Mouse (Mus musculus) midbrain, postnatal 0 days (tissue): ENCODE data around the gene Hbq1b. TPM values are rescaled to one million over a fixed set of nuclear protein-coding genes. Genes with fewer than 3 reads are reported as not detected.
"Not testable (repeated sequence)": the region's sequence is repeated elsewhere in the genome, so short reads cannot be mapped to it uniquely, and the experiment has no call there.

Experiments used
- ATAC-seq: fragments of 200-750 bp; cut with Nextera tagmentation; 2 replicates; pipeline ENCODE4 v1.8.0; 2017; ENCODE audit warnings: moderate number of reproducible peaks, mild to moderate bottlenecking, moderate TSS enrichment, moderate library complexity; ENCODE audit not compliant: low FRiP score
- DNase-seq: peaks from one replicate; pipeline ENCODE4 v3.0.0-alpha.2; 2015; ENCODE audit warnings: low spot score
- H3K27ac ChIP-seq: fragments of 300-500 bp; sonication (generic); 2 replicates; pipeline ENCODE4 v1.5.1; 2014; ENCODE audit warnings: low read depth, mild to moderate bottlenecking, low read length, mixed read lengths
- H3K27me3 ChIP-seq: fragments of 300-500 bp; sonication (generic); 2 replicates; pipeline ENCODE4 v1.6.1; 2014; ENCODE audit warnings: low read length, control low read depth, mixed read lengths; ENCODE audit not compliant: insufficient read depth
- H3K36me3 ChIP-seq: fragments of 300-500 bp; sonication (generic); 2 replicates; pipeline ENCODE4 v1.6.1; 2014; ENCODE audit warnings: low read length, control low read depth, mixed read lengths; ENCODE audit not compliant: insufficient read depth
- H3K4me1 ChIP-seq: fragments of 300-500 bp; sonication (generic); 2 replicates; pipeline ENCODE4 v1.6.1; 2014; ENCODE audit warnings: mild to moderate bottlenecking, control low read depth, antibody characterized with exemption, low read length, mixed read lengths; ENCODE audit not compliant: insufficient read depth
- H3K4me2 ChIP-seq: fragments of 300-500 bp; sonication (generic); 2 replicates; pipeline ENCODE4 v1.6.1; 2014; ENCODE audit warnings: low read depth, mild to moderate bottlenecking, low read length, mixed read lengths; ENCODE audit not compliant: poor library complexity, severe bottlenecking
- H3K4me3 ChIP-seq: fragments of 300-500 bp; sonication (generic); 2 replicates; pipeline ENCODE4 v1.5.1; 2014; ENCODE audit warnings: low read depth, mild to moderate bottlenecking, low read length, moderate library complexity
- H3K9ac ChIP-seq: fragments of 300-500 bp; sonication (generic); replicated peaks from 2 replicates; pipeline ENCODE4 v1.6.1; 2014; ENCODE audit warnings: mild to moderate bottlenecking, low read length, moderate library complexity, mixed read lengths; ENCODE audit not compliant: poor library complexity, severe bottlenecking
- H3K9me3 ChIP-seq: fragments of 300-500 bp; sonication (generic); 2 replicates; pipeline ENCODE4 v1.6.1; 2016; ENCODE audit warnings: low read length, control low read depth
- CTCF ChIP-seq: IDR thresholded peaks from 2 replicates; pipeline ENCODE4 v1.5.1; 2016; ENCODE audit warnings: antibody characterized with exemption, mild to moderate bottlenecking
- WGBS: fragments of 180-500 bp; shearing (Covaris S2); extraction: QIAGEN DNeasy Blood & Tissue Kit; methylation state at CpG from one replicate; pipeline ENCODE4 v1.1.7; 2014; 5-methylcytosine and 5-hydroxymethylcytosine counted together
- polyA plus RNA-seq: library from polyadenylated mRNA; unstranded; fragments of >200 nt; fragmentation: Nextera tagmentation; extraction: Ambion mirVana; gene quantifications from 2 replicates; pipeline ENCODE4 v1.2.1, GENCODE M21; 2015
- total RNA-seq: library from RNA; depleted of rRNA; stranded (reverse); fragments of >200 nt; gene quantifications from 2 replicates; pipeline ENCODE4 v1.2.3, GENCODE M21; 2014

The Hbq1b gene
- total and polyA plus RNA-seq, 2 experiments from 2014 or later: 1.9 to 5.9 TPM

GRCm38 (mm10) chr11:32297866-32298531, 11.2 kb downstream of the Hbq1b start:
- no peaks in the 10 kb centered on the region for H3K27me3 ChIP-seq
- TF ChIP-seq CTCF: no peak
- no peaks in the 10 kb centered on the region for H3K9me3 ChIP-seq
- H3K36me3 ChIP-seq: no peaks in the 10 kb centered on the region
- H3K4me3 ChIP-seq: no peak overlapping the region
- no peak overlapping the region for H3K4me2 ChIP-seq
- no peak overlapping the region for H3K9ac ChIP-seq
- H3K27ac ChIP-seq: no peak overlapping the region
- DNase-seq: no peak
- ATAC-seq: no peak
- WGBS: 91% methylated on average over 1 of the region's 1 CpGs
- H3K4me1 ChIP-seq: no peaks in the 10 kb centered on the region

- no peak for ATAC-seq
- Histone ChIP-seq H3K9me3 (no peaks in the 10 kb centered on the region), H3K36me3 (no peaks in the 10 kb centered on the region), H3K9ac (no peak overlapping the region), H3K27ac (no peak overlapping the region), H3K4me3 (no peak overlapping the region), H3K4me1 (no peaks in the 10 kb centered on the region), H3K4me2 (no peak overlapping the region), H3K27me3 (no peaks in the 10 kb centered on the region)
- DNase-seq: no peak
- TF ChIP-seq CTCF: no peak
- WGBS: 97% methylated on average over 2 of the region's 2 CpGs
Observed at GRCm38 (mm10) chr11:32298532-32298918, 11.8 kb downstream of the Hbq1b start.

- not testable (repeated sequence) for H3K27ac ChIP-seq, H3K27me3 ChIP-seq, H3K36me3 ChIP-seq, H3K9me3 ChIP-seq, H3K4me1 ChIP-seq, H3K9ac ChIP-seq
- peak; percentile 61; the same call in 1 of the 2 replicates for ATAC-seq
- Histone ChIP-seq H3K4me3 (peak within 1 kb of the TSS; percentile 22), H3K4me2 (peak within 1 kb of the TSS; percentile 42; the same call in 1 of the 2 replicates)
- TF ChIP-seq CTCF: peak; percentile 90
- 11% methylated on average over 16 of the region's 16 CpGs for WGBS
- peak; percentile 46 for DNase-seq
Observed at GRCm38 (mm10) chr11:32299865-32300264, 13.1 kb downstream of the Hbq1b start, which contains the start of gene Hbq1a. Gene Hbq1a, plus strand, starts transcription at chr11:32300069.

DNA sequence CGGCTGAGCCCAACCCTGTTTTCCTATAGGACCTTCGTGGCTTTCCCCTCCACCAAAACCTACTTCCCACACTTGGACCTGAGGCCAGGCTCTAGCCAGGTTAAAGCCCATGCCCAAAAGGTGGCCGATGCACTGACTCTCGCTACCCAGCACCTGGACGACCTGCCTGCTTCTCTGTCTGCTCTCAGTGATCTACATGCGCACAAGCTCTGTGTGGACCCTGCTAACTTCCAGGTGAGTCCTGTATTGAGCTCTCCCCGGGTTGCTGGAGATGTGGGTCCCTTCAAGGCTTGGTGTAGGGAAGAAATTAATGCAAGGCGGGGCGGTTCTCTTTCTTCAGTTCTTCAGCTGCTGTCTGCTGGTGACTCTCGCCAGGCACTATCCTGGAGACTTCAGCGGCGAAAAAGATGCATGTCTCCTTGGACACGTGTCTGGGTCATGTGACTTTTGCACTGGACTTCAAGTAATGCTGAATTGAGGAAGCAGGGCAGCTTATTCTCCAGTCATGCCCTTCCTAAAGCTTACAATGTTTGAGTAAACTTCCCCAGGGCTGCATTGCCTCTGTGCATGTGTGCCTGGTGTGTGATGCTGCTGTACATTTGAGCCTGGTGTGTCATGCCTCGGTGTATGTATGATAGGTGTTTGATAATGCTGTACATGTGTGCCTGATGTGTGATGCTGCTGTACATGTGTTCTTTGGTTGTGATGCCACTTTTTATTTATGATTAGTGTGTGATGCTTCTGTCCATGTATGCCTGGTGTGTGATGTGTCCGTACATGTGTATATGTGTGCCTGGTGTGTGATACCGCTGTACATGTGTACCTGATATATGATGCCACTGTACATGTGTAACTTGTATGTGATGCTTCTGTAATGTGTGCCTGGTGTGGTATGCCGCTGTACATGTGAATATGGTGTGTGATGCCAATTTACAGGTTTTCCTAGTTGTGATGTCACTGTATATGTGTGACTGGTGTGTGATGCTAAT, 13.8 kb downstream of the Hbq1b start:
- Histone ChIP-seq H3K27ac (no peak overlapping the region), H3K4me1 (no peaks in the 10 kb centered on the region), H3K9me3 (no peaks in the 10 kb centered on the region), H3K4me2 (peak overlapping the region; percentile 42; the same call in 1 of the 2 replicates), H3K9ac (no peak overlapping the region), H3K27me3 (no peaks in the 10 kb centered on the region), H3K4me3 (peak overlapping the region; percentile 22), H3K36me3 (no peaks in the 10 kb centered on the region)
- ATAC-seq (peak; percentile 12; the same call in 1 of the 2 replicates), DNase-seq (peak; percentile 27)
- TF ChIP-seq CTCF: no peak
- 55% methylated on average over 14 of the region's 17 CpGs for WGBS

DNA sequence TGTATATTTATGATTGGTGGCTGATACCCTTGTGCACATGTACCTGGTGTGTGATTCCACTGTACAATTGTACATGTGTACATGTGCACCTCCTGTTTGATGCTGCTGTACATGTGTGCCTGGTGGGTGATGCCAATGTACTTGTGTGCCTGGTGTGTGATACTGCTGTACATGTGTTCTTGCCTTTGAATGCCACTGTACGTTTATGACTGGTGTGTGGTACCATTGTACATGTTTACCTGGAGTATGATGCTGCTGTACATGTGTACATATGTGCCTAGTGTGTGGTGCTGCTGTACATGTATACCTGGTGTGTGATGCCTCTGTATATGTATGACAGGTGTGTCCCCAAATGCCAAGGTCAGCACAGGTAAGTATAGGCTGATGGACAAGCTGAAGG, 14.7 kb downstream of the Hbq1b start:
- Histone ChIP-seq H3K4me1 (no peaks in the 10 kb centered on the region), H3K9ac (no peak overlapping the region), H3K4me3 (no peak overlapping the region), H3K4me2 (no peak overlapping the region), H3K27ac (no peak overlapping the region), H3K9me3 (no peaks in the 10 kb centered on the region), H3K36me3 (no peaks in the 10 kb centered on the region), H3K27me3 (no peaks in the 10 kb centered on the region)
- 74% methylated on average over 1 of the region's 1 CpGs for WGBS
- TF ChIP-seq CTCF: no peak
- ATAC-seq (no peak), DNase-seq (no peak)
